In the genomic region with DNA sequence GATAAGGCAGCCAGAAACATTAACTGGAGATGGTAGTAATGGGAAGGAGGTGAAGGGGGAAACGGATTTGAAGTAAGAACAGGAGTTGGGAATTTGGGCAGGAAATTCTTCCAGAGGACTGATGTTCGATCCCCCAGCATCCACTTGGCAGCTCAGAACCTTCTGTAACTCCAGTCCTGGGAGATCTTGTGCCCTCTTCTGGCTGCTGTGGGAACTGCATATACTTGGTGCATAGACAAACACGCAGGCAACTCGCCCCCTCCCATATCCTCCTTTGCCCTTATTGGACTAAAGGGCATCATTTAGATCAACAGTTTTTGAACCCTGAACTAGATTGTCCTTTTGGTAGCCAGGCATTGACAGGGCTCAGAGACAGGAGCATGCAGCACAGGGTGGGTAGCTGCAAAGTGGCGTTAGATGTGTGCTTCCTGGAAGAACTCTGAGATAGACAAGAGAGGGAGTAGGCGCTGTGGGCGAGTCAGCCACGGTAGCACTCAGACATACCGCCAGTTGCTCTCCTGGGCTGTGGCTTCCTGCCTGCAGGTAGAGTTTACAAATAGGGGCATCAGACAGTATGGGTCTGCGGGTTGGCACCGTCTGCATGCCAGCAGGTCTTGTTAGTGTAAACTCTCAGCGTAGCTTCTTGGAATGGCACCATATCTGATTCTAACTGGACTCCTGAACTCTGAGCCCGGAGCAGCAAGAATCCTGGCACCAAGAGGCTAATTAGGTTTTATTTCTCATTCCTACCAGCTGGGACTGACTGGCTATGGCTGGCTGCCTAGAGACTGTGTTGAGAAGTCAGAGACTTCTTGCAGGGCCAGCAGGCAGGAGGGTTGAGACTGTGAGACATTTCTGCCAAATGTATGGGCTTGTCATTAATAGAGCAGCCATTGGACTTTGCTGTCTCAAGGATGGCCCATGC, we compare ENCODE assay signal across 8 mouse cellular contexts.
DNase-seq lines count a peak whose midpoint lies in the region; ATAC-seq and TF ChIP-seq lines count a peak whose summit lies in the region.

No protein-coding gene starts in this region.

- no peak overlapping the region for H3K4me3 ChIP-seq in heart, embryonic 12.5 days
- no peak overlapping the region for H3K4me3 ChIP-seq in kidney, postnatal 0 days (replicated peaks; ENCODE audit: low read depth, low read length)

- no peaks in the 10 kb centered on the region for H3K27me3 ChIP-seq in heart, embryonic 12.5 days (replicated peaks)
- no peaks in the 10 kb centered on the region for H3K27me3 ChIP-seq in kidney, postnatal 0 days (ENCODE audit: insufficient read depth, low read length)

- WGBS in heart, embryonic 12.5 days, result 63% methylated on average over 13 of the region's 13 CpGs
- 67% methylated on average over 13 of the region's 13 CpGs for WGBS in kidney, postnatal 0 days

- H3K9me3 ChIP-seq in heart, embryonic 12.5 days (replicated peaks), result no peaks in the 10 kb centered on the region
- no peaks in the 10 kb centered on the region for H3K9me3 ChIP-seq in kidney, postnatal 0 days (replicated peaks; ENCODE audit: low read length)

- no peak overlapping the region for H3K9ac ChIP-seq in heart, embryonic 12.5 days
- no peak overlapping the region for H3K9ac ChIP-seq in kidney, postnatal 0 days (ENCODE audit: low read depth, low read length)

- H3K27ac ChIP-seq in heart, embryonic 12.5 days (ENCODE audit: poor library complexity, severe bottlenecking), result no peak overlapping the region
- no peak overlapping the region for H3K27ac ChIP-seq in kidney, postnatal 0 days

- no peak overlapping the region for H3K4me2 ChIP-seq in heart, embryonic 12.5 days
- no peak overlapping the region for H3K4me2 ChIP-seq in kidney, postnatal 0 days (ENCODE audit: low read length)

- peak; percentile 19 to 47 for DNase-seq in heart, postnatal 10 days
- peak; percentile 53 to 57 for DNase-seq in B cell, adult 2 months
- peak; percentile 58 for DNase-seq in adrenal gland, postnatal 14 days
- peak; percentile 57 for DNase-seq in embryo, embryonic 11 days
- DNase-seq in kidney, postnatal 0 days (ENCODE audit: low spot score), result peak; percentile 24
- DNase-seq in thymus, postnatal 0 days (ENCODE audit: low spot score), result peak; percentile 43

- H3K36me3 ChIP-seq in heart, embryonic 12.5 days, result no peaks in the 10 kb centered on the region
- H3K36me3 ChIP-seq in kidney, postnatal 0 days (ENCODE audit: insufficient read depth, low read length), result no peaks in the 10 kb centered on the region

- peak; percentile 70 for TF ChIP-seq CTCF in kidney, postnatal 0 days (IDR thresholded peaks at IDR 0.05; ENCODE audit: low read depth)

- no peak for ATAC-seq in heart, embryonic 12.5 days (ENCODE audit: insufficient number of reproducible peaks, low FRiP score)
- ATAC-seq in kidney, postnatal 0 days (replicated peaks; ENCODE audit: low FRiP score, low read depth), result no peak
- peak; percentile 70 for ATAC-seq in megakaryocyte progenitor cell, adult 5-6 weeks (replicated peaks; ENCODE audit: poor library complexity)

- intact Hi-C loops in heart, postnatal 10 days (cut with DNase I), result loop anchor here (1.0 kb wide), 2 partner anchors 67 to 156 kb away; no protein-coding TSS in a partner anchor

- no peaks in the 10 kb centered on the region for H3K4me1 ChIP-seq in heart, embryonic 12.5 days (replicated peaks)
- no peaks in the 10 kb centered on the region for H3K4me1 ChIP-seq in kidney, postnatal 0 days (replicated peaks; ENCODE audit: insufficient read depth, low read length)
